Mouse (Mus musculus): ENCODE measurements at regions not wholly inside any gene's neighbourhood (a gene's known extent, or its start where the extent isn't known, plus 50 kb on each side); places are given as distances from the start of the nearest gene placed in this dataset.

GRCm38 (mm10) chr2:12049386-12049785, 252.3 kb downstream of the Itga8 start:
- 0 out of 2 replicates have a peak, but pooled peaks cover 4% of the 10 kb centered on the region for H3K9me3 ChIP-seq (replicated peaks)
- ATAC-seq (ENCODE audit: insufficient number of reproducible peaks, low FRiP score): no peak
- WGBS: 44% methylated on average over 7 of the region's 7 CpGs
- no peak overlapping the region for H3K4me2 ChIP-seq
- H3K9ac ChIP-seq: no peak overlapping the region
- no peaks in the 10 kb centered on the region for H3K27me3 ChIP-seq (replicated peaks)
- H3K36me3 ChIP-seq: no peaks in the 10 kb centered on the region
- H3K4me3 ChIP-seq: no peak overlapping the region
- no peak overlapping the region for H3K27ac ChIP-seq (ENCODE audit: poor library complexity, severe bottlenecking)
- H3K4me1 ChIP-seq (replicated peaks): peaks cover 10% of the 10 kb centered on the region; the same call in 1 of the 2 replicates

DNA sequence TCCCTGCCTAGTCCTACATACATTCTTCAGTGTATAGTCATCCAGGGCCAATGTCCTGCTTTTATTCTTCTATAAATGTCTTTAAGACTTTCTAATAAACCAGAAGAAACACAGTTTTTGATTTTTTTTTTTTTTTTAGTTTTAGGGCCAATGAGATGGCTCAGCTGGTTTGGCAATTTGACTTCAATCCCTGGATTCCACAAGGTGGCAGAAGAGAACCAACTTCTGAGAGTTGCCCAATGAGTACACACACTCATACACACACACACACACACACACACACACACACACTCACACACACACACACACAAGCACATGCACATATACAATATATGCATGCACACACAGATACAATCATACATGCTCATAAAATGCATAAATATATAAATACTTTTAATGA, 251.8 kb downstream of the Itga8 start:
- no peak overlapping the region for H3K9ac ChIP-seq
- no peaks in the 10 kb centered on the region for H3K27me3 ChIP-seq (replicated peaks)
- 0 out of 2 replicates have a peak, but pooled peaks cover 4% of the 10 kb centered on the region for H3K9me3 ChIP-seq (replicated peaks)
- H3K27ac ChIP-seq (ENCODE audit: poor library complexity, severe bottlenecking): no peak overlapping the region
- no peaks in the 10 kb centered on the region for H3K36me3 ChIP-seq
- H3K4me2 ChIP-seq: no peak overlapping the region
- H3K4me3 ChIP-seq: no peak overlapping the region
- peaks cover 10% of the 10 kb centered on the region; the same call in 1 of the 2 replicates for H3K4me1 ChIP-seq (replicated peaks)
- ATAC-seq (ENCODE audit: insufficient number of reproducible peaks, low FRiP score): no peak

GRCm38 (mm10) chr2:12053404-12054164, 248.1 kb downstream of the Itga8 start:
- Histone ChIP-seq H3K4me3 (no peak overlapping the region), H3K27me3 (replicated peaks) (no peaks in the 10 kb centered on the region), H3K9ac (no peak overlapping the region), H3K4me2 (no peak overlapping the region), H3K9me3 (replicated peaks) (no peaks in the 10 kb centered on the region), H3K36me3 (no peaks in the 10 kb centered on the region), H3K27ac (ENCODE audit: poor library complexity, severe bottlenecking) (peak overlapping the region; percentile 28), H3K4me1 (replicated peaks) (peaks cover 12% of the 10 kb centered on the region; the same call in 1 of the 2 replicates)
- ATAC-seq (ENCODE audit: insufficient number of reproducible peaks, low FRiP score): 0 out of 2 replicates have a peak, but pooled peaks have one; percentile 43
- 52% methylated on average over 8 of the region's 8 CpGs for WGBS

DNA sequence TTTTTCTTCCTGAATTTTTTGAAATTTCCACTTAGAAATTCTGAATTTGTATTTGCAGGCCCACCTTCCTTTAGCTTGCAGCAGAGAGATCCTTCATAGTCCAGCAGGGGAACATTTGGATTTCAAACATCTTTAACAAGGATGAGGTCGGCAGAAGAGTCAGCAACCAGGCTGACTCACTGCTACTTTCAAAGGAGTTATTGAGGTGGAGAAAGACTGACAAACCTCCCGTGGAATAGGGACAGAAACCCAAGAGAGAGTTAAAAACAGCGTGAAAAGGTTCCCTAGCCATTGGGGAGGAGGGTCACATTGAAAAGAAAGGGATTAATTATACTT, 247.6 kb downstream of the Itga8 start:
- 42% methylated on average over 3 of the region's 3 CpGs for WGBS
- ATAC-seq (ENCODE audit: insufficient number of reproducible peaks, low FRiP score): no peak
- H3K4me2 ChIP-seq: no peak overlapping the region
- H3K4me3 ChIP-seq: no peak overlapping the region
- no peaks in the 10 kb centered on the region for H3K27me3 ChIP-seq (replicated peaks)
- no peak overlapping the region for H3K9ac ChIP-seq
- peak overlapping the region; percentile 28 for H3K27ac ChIP-seq (ENCODE audit: poor library complexity, severe bottlenecking)
- peaks cover 12% of the 10 kb centered on the region; the same call in 1 of the 2 replicates for H3K4me1 ChIP-seq (replicated peaks)
- H3K36me3 ChIP-seq: no peaks in the 10 kb centered on the region
- H3K9me3 ChIP-seq (replicated peaks): no peaks in the 10 kb centered on the region

Data from heart, embryonic 12.5 days (tissue).